Mouse (Mus musculus) heart, postnatal 14 days (tissue): Measurements from ENCODE around the gene Slc7a8. TPM values are rescaled to one million over a fixed set of nuclear protein-coding genes. Genes with fewer than 3 reads are reported as not detected.

Experiments used
- DNase-seq, 2 experiments: peaks; one replicate each; pipeline ENCODE4 v3.0.0; 2021 to 2022
- intact Hi-C: fragments of 180-260 bp; cut with DNase I; formaldehyde crosslinking; loops from one replicate; pipeline ENCODE4 v1.15.1; 2025
- total RNA-seq, 2 experiments: library from RNA; stranded (reverse); gene quantifications; 2 replicates each; pipeline ENCODE4 v1.2.3; 2021

Gene Slc7a8
- total RNA-seq, 2 experiments from 2014 or later = 3.2 to 3.7 TPM

DNA sequence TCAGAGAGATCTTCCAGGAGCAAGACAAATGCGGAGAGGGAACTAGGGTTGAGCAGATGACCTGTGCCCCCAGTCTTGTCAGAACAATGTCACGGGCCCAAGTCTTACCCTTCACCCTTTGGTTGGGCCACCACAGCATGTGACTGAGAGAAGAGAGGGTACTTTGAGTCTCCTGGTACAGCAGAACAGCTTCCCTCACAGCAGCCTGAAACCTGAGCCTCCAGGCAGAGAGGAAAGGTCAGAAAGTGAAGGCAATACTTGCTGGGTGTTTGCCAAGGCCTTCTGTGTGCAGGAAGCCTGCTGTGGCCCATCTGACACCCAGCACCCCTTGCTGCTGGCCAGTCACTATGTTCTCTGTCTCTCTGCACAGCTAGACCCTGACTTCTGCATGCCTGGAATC is 39.4 kb downstream of the Slc7a8 start:
- intact Hi-C loops = no loop called here
- DNase-seq = no peak

DNA sequence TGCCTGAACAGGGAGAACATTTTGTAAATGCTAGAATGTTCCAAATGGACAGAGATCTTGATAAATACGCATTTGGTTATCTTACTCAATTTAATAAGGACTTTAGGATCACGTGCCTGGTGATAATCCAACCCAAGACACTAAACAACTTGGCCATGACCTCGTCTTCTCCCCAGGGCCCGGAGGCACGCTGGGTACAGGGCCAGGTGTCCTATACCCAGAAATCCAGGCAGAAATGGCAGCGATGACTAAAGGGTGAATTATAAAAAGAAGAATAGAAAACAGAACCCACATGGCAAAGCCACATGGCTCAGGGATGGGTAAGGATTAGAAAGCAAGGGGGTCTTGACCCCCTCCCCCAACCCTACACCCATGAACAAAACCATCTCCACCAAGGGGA is 40.0 kb downstream of the Slc7a8 start:
- DNase-seq = no peak
- intact Hi-C loops = no loop called here

DNA sequence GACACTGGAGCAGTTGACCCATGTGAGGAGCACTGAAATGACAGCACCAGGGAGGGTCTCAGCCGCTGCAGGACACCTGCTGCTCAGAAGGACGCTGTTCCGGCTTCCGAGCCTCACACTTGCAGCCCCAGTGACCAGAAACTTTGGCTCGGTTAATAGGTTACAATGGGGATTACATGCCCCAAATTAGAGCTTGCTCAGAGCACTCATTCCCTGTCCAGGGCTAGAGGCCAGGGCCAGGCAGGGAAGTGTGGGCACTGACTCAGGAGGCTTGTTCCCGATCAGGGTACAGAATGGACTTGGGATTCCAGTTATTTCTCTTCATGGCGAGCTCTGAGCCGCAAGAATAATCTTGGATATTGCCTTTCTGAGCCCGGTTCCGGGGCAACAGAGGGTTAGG is 44.1 kb downstream of the Slc7a8 start:
- intact Hi-C loops = no loop called here
- DNase-seq = no peak

DNA sequence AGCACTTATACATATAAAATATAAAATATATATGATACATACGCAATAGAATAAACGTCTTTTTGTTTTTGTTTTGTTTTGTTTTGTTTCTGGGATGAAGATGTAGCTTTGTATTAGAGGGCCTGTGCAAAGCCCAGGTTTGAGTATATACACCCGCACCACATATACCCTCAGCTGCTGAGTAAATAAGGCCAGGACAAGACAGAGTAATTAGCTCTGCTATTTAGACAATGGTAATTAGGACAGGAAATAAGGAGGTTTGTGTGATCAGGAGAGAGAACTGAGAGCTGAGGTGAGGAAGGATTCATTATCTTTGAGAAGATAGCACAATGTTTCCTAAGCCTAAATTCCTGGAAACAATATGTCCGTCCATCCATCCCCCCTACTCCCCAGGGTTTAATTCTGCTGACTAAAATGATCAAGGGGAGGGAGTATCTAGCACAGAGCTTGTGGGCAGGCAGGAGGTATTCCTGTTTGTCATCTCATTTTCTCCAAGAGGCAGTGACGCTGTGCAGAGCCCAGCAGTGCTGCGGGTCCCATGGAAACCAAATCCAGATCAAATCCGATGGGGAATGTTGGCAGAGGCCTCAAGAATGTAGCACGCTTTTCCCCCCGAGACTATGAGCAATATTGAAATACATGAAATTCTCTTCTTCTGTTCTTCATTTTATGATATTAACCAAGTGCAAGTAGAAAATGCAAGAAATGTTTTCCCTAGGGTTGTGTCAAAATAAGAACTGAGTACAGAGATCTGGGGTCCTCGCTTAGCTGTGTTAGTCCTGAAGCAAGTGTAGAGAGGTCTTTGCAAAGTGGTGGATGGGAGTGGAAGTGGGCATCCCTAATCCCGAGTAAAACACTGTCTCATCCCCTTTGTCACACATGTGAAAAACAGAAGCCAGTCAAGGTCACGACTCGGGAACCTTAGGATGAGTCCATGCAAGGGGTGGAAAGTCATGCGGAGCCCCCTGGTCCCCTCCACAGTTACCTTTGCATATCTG is 44.9 kb downstream of the Slc7a8 start:
- no peak for DNase-seq
- intact Hi-C loops = no loop called here

DNA sequence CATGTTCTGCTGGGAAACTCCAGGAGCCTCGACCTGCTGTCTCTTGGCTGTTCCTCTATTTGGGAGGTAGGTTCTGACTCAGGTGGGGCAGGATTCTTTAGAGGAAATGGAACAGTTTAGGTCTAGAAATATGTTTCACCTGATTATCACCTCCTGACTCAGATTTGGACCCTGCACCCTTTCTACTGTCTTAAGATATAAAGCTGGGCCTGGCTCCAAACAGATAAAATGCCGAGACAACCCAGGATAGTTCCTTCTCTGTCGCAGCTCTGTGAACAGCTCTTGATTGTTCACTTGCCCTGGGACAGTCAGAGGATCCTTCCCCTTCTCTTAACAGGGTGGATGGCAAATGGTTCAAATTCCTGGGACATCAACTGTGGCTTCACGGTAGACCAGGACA is 46.5 kb downstream of the Slc7a8 start:
- DNase-seq = no peak
- intact Hi-C loops = no loop called here

DNA sequence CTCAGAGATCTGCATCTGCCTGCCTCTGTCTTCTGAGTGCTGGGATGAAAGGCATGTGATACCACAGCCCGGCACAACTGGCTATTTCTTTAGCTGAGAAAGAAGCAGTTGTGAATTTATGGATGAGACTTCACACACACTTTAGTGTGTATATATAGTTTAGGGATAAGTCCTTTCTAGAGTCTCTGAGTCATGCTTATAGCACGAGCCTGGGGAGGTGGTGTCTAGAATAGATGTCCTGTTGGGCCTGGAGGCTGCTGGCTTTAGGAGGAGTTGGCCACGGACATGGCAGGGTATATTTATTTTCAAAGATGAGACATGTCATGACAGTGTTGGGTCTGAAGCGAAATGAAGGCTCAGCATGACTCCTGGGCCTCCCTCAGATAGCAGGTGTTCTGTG is 47.7 kb downstream of the Slc7a8 start:
- no peak for DNase-seq
- intact Hi-C loops = no loop called here

DNA sequence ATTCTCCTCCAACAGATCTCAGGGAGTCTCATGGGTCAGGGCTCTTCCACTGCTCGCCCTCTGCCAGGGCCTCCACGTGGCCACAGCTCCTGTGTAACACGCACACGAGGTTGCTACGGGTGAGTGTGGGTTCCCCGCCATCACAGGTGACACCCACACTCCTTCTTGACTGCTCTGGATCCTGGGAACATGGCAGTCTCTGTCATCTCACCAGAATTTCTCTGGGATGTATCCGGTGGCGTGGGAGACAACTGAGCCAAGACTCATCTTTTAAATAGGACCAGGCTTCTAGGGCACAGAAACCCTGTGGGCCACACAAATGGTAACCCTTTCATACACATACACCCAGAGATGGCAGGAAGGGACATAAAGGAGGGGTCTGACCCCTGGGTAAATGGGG is 49.5 kb downstream of the Slc7a8 start:
- intact Hi-C loops = no loop called here

DNA sequence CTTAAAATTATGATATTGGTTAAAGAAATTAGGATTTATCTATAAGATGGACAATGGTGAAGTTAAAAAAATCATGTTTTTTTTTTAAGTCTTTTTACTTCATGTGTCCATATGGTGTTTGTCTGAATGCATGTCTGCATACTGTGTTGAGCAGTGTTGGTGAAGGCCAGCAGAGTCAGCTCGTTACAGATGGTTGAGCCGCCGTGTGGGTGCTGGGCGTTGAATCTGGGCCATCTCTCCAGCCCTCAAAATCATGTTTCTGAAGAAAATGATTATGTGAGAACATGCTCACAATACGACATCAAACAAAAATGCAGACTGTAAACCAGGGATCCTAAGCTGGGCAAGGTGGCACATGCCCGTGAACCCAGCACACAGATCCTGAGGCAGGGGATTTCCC is 51.4 kb downstream of the Slc7a8 start:
- intact Hi-C loops = no loop called here

More for the DNA sequence above, 49.5 kb downstream of the Slc7a8 start:
- DNase-seq = no peak

DNA sequence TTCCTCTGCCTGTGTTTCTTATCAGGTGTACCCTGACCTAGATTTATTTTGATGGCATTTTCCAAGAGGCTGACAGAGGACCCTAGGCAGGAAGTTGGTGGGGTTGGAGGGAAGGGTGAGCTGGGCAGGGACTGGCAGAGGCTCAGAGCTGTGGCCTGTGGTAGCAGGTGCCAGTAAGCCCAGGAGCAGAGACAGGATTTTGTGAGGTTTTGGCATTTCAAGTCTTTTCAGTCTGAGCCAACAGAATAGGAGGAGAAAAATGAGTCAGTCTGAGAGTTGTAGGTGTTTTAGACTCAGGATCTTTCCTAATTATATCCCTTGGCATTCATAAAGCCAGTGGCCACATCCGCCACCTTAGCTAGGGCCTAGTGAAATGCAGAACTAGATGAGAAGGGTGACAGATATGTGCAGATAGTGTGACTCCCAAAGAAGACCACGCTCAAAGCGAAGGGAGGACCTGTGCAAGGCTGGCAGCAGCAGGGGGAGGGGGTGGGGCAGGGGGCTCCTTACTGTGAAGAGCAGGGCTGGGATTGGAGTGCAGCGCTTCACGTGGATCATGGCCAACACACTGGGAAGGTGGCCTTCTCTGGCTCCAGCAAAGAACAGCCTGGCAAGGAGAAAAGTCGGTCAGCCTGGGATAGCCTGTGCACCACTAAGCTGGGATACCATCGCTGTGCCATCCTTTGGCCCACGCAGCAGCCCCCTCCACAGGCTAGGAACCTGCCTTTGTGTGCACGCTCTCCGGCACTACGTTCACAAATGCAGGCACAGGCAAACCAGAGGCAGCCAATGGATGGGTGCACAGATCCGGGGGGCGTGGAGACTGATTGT is 52.7 kb downstream of the Slc7a8 start:
- intact Hi-C loops = no loop called here
- no peak for DNase-seq

More for the DNA sequence above, 51.4 kb downstream of the Slc7a8 start:
- DNase-seq = no peak

DNA sequence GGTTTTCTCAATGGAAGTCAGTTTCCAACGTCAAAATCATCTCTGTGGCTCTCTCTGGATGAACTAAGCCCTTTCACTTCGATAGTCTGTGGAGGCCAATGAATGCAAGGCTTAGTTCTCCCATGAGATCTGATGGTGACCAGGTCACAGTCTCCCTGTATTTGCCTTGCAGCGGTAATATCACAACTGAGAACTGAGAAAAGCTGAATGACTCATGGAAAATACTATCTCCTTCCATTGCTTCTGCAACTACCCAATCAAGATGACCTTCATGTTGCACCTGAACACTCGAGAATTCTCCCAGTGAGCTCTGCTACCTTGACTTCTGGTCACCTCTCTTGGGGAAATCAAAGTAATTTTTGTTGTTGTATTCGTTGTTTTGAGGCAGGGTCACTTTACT is 54.2 kb downstream of the Slc7a8 start:
- intact Hi-C loops = no loop called here
- DNase-seq = no peak

DNA sequence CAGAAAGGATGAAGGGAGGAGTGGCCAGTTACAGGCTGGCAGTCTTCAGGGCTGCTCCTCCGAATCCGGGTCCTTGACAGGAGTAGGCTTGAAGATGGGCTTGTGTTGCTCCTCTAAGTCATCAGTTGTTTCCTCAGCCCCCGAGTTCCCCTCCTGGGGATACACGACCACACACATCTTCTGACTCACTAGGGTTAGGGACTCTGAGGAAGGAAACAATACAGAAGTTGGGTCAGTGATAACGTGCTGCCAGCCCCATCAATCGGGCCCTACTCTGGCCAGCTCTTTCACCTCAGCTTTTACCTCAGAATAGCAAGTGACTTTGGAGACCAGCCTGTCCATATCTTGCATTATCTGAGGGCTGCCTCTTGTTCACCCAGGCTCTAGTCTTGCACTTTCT is 57.7 kb downstream of the Slc7a8 start:
- intact Hi-C loops = no loop called here
- DNase-seq = no peak

DNA sequence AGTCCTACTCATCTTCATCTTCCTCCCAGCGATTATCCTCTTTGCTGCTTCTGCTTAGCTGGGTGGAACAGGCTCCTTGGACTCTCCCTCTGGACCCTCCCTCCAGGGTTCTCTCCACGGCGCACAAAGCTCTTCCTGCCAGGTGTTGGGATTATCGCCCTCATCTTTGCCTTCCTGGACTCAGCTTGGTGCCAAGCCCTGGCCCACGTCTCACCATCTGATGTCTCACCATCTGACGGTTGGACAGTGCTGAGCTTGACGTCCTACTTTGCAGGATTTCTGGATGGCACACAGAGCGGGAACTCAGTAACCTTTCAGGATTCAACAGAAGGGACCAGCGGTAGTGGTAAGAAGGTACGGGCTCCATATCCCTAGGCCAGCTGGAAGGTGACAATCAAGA is 60.0 kb downstream of the Slc7a8 start:
- DNase-seq = no peak
- intact Hi-C loops = no loop called here

DNA sequence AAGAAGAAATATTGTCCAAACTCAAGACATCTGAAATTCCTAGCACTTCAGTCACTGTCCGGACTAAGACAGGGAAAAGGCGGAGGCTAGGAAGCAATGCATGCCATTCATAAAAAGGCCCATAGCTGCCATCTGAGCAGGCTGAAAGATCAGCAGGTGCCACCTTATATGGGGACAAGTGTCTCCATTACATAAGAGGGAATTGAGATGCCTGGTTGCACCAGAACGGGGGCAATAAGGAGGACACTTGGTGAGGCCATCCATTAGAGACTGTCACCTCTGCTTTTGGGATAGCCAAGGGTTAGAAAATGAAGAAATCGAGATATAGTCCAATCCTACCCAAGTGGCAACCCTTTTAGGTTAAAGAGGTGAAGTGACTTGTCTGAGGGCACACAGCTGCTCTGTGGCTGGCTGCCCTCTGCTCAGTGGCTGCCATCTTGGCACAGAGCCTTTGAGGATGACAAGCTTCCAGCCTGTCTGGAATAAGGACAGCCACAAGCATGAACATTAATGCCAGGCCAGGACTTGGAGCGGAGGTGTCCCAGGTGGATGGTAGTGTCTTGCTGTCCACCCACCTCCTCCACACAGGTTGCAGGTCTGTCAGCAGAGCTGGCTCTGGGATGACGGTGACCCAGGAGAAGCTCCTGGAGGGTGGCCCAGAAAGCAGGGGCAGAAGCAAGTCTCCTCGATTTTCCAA is 60.9 kb downstream of the Slc7a8 start:
- DNase-seq = no peak

DNA sequence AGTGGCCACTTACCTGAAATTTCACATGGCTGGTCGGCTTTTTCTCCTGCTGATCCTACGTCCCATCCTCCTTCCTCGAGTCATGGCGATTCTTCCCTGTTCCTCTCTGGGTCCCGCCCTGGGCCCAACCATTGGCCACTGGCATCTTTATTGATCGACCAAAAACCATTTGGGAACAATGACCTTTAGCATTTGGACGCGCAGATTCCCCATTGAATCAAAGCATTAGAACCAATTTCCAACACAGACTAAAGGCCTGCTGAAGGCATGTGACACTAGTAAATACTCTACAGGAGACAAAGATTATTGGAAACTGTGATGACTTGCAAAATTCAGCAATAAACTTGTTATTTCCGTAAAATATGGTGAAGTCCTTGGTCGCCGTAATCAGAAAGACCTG is 61.7 kb downstream of the Slc7a8 start:
- intact Hi-C loops = no loop called here
- DNase-seq = no peak

More for the DNA sequence above, 60.9 kb downstream of the Slc7a8 start:
- intact Hi-C loops = no loop called here

DNA sequence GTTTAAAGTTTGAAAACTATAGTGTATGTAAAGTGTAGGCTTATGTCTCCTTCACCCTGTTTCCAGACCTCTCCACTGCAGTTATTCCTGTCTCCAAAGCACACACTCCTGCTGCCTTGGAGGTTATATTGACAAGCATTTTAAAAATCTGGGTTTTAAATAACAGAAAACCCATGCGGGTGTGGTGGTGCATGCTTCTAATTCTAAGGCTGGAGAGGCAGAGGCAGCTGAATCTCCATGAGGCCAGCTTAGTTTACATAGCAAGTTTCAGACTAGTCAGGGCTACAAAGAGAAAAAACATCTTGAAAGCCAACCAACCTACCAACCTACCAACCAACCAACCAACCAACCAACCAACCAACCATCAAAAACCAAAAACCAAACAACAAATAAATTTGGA is 66.3 kb downstream of the Slc7a8 start:
- DNase-seq = no peak
- intact Hi-C loops = loop anchor here (1.0 kb wide), 1 partner anchor 71 kb away; no protein-coding TSS in a partner anchor

DNA sequence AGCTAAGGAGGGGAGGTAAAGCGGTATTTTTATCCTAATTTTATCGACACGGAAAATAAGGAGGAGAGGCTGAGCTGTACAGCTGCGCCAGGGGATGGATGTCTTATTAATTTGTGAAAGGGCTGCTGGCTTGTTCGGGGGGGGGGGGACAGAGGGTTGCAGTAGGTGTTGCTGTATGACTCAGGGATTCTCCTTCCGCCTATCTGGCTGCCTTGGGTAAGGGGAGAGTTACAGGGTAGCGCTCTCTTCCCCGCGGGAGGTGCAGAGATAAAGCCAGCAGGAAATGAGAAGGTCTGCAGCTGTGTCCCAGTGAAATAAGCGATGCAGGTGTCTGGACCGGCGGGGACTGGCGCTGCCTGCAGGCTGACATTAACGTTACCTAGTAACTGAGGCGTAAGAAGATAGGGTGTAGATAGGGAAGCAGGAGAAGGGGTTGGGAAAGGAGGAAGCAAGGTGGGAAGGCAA is 67.1 kb downstream of the Slc7a8 start:
- no peak for DNase-seq
- intact Hi-C loops = loop anchor here (1.0 to 5.0 kb wide), 4 partner anchors 72 to 223 kb away; partner anchors contain the start of gene Cmtm5

DNA sequence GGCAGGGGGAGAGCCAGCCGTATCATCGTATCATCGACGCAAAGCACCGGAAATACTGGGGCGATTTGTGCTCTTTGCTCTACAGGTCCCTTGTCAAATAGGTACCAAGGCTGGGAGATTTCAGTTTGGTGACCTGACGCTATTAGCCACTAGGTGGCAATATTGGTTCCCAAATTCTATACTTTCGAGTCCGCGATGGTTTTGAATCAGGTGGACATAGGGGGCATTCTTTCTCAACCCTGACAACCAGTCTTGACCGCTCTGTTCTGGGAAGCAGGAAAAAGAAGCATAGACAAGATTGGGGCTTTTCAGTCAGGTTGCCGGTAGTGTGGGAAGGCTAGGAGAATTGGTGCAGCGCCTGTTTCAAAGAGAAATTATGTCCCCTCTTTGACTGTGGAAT is 67.6 kb downstream of the Slc7a8 start:
- peak; percentile 58 to 69 for DNase-seq

DNA sequence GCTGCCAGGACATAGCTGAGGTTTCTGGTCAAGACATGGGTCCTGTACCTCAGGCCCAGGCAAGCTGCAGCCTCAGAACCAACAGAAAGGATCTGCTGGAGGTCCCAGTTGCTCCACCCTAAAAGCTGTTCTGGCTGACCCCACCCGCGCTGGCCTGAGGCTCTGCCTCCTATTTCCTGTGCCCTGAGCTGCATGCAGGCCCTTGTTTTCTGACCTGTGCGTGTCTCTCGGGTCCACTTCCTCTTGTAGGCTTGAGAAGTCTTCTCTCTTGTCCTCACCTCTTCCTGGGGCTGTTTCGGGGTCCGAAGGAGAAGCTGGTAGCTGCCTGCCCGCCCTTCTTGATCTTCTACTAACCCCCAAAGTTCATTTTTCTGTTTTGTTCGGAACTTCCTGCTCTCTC is 68.9 kb downstream of the Slc7a8 start:
- DNase-seq = peak; percentile 25 to 32
- intact Hi-C loops = loop anchor here (5.0 kb wide), 2 partner anchors 149 to 224 kb away; partner anchors contain the start of gene Cmtm5

More for the DNA sequence above, 67.6 kb downstream of the Slc7a8 start:
- intact Hi-C loops = loop anchor here (1.0 to 5.0 kb wide), 3 partner anchors 104 to 223 kb away; partner anchors contain the start of gene Cmtm5

DNA sequence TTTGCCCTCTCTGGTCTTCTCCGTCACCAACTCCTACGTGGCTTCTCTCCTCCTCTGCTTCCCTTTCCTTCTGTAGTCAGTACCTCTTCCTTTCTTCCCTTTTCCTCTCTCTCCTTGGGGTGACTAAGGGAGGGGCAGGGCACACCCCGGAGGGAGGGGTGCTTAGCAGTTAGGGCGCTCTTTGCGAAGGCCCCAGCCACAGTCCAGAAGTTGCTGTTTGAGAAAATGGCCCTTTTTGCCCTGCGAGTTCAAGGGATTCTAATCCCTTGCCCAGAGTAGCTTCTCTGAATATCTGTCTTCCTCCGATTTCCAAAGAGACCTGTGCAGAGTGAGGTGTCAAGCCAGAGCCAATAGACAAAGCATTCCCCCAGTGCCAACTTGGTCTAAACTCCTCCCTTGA is 69.7 kb downstream of the Slc7a8 start, which contains the start of gene Cebpe:
Gene Cebpe (minus strand): TSS at position 101 of the 400 bp plus-strand sequence.
- intact Hi-C loops = loop anchor here (5.0 kb wide), 2 partner anchors 150 to 225 kb away; partner anchors contain the start of gene Cmtm5

DNA sequence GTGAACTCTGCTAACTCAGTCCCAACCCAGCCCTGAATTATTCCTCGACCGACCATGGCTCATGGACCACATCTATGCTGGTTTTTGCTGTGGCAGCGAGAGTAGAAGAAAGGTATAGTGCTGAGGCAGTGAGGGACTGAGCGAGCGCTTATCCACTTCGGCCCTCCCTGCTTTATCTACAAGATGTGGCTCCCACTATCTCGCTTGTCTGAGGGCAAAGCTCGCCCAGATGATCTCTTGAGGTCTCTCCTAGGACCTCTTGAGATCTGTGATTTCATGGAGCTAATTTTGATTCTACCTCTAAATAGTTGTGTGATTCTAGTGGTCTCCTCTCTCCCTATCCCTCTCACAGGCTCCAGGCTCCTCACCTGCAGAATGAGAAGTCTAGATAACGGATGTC is 72.7 kb downstream of the Slc7a8 start:
- DNase-seq = no peak
- intact Hi-C loops = no loop called here

More for the DNA sequence above, 69.7 kb downstream of the Slc7a8 start, which contains the start of gene Cebpe:
- no peak for DNase-seq
